Mouse (Mus musculus): ENCODE measurements at regions not wholly inside any gene's neighbourhood (a gene's known extent, or its start where the extent isn't known, plus 50 kb on each side); places are given as distances from the start of the nearest gene placed in this dataset.

DNA sequence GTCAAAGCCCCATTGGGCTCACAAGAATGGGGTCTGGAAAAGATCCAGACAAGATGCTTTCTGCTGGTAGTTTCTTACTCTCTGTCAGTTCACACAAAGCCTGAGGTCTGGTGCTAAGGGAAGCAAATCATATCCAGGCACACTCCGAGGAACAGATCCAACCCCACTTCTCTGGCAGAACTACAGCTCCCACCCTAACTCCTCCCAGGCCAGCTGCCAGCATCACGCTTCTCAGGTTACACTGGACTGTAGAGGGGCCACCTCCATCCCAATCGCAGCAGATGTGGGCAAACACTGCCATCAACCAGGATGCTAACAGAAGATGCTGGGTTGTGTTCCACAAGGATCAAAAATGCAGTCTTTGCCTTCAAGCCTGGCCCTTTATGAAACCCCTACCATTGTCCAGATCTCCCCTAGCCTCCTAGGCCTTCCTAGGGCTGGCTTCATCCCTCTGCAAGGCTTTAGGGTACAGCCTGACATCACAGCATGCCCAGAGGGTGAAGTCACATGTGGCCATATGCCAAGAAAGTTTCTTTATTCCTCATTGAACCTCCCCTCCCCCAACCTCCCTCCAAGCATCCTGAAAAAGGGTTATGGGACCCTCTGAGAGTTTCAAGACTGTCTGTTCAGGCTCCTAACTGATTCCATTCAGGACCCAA is 99.6 kb upstream of the 2610301B20Rik start:
- no peak for DNase-seq (ENCODE audit: low spot score)

DNA sequence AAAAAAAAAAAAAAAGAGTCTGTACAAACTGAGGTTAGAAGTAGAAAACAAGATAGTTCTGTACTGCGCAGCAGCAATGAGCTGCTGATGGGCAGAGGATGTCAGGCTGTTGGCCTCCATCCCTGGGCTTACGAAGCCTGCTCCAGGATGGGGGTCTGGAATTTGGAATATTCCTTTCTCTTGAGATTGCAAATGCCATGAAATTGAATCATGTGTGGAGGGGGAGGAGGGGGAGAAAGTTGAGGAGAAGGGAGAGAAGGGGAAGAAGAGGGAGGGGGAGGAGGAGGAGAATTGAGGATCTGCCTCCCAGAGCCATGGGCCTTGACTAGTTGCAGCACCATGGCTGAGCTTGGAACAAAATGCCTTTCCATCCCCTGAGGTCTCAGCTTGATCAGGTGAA is 87.6 kb upstream of the 2610301B20Rik start:
- DNase-seq (ENCODE audit: low spot score), result no peak

DNA sequence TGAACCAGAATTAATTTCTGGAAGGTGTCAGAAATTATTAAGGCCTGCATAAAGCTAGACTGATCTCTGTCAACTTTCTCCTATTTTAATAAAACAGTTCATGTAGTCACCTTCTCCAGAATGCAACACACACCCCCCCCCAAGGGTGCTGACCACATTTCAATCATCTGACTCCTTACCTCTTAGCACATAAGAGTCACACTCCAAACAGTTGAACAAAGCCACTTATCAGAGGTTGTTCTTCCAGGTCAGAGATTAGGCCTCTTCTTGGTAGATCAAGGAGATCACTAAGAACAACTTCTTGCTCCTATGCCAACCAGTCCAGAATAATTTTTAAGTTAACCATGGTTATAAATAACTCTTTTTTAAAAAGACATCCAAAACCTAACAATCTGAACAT is 86.0 kb upstream of the 2610301B20Rik start:
- DNase-seq (ENCODE audit: low spot score), result peak; percentile 61

DNA sequence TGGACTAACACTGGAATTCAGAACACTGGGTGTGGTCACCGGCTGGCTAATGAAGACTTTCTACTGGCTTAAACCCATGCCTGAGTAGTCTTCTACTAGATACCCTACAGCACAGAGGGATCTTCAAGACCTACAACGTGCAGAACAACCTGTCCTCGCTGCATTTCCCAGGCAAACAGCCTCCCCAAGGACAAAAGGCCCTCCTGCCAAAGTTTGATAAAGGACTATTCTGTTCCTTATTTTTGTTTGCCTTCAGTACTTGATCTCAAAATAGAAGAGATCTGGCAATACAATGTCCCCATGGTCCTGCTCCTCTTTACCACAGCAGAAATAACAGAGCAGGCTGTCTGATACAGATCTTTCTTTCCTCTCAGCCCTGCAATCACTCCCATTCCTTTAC is 85.2 kb upstream of the 2610301B20Rik start:
- no peak for DNase-seq (ENCODE audit: low spot score)

DNA sequence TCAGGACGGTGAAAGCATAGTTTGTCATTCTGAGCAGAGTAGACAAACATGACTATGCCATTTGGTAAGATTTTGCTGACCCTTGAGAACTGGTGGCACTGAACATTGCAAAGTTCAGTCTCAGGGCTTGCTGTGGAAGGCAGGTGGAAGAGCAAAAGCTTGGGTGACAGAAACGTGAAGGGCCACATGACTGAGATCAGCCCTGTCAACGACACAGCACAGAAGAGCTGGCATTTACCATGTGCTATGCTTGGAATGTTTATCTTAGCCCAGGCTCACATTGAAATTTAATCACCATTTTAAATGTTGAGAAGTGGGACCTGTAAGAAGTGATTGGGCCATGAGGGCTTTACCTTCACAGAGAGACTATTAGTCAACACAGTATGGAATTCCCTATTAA is 81.7 kb upstream of the 2610301B20Rik start:
- DNase-seq (ENCODE audit: low spot score), result no peak

DNA sequence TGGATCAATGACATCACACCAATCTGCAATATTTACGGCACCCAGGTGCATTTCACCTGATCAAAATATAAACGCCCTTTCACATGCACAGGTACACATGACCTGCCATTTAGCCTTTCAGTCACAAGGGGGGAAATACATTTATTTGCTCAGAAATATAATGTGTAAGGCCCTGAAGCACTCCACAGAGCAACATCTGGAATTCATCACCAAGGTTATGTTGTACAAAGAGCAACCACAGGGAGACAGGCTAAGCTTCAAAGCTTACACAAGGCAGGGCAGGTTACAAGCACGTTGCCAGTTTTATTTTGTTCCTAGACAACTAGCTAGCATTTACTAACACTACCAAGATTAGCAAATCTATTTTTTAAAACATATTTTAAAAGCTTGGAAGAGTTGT is 79.8 kb upstream of the 2610301B20Rik start:
- no peak for DNase-seq (ENCODE audit: low spot score)

DNA sequence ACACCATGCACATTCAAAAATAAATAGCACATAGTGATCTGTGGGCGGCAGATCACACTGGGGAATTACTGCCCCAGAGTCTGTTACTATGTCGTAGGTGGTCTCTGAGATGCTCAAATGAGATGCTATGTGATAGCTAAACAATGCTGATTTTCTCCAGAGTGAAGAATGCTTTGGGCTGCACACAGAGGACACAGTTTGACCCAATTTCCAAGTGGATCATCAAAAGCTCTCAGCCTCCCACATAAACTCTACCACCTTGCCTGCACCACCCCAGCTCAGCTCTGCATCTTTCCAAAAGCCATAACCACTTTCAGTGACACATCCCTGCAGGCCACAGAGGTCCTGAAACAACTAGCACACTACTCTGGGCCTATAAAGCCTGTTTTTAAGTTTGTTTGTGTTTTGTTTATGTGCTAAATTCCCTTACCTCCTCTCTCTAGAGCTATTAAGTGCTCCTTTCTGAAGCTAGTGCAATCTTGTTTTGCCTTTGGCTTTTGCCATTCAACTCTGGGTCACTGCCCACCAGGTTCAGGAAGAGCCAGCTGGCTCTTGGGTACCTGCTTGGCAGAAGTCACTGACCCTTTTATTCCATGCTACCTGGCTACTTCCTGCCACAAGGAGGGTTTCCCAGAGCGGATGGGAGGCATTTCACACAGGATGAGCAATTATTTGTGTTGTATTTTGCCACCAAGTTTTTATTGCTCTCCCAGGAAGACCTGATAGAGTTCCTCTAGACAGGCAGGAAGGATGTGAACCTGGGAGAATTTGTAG is 73.3 kb upstream of the 2610301B20Rik start:
- DNase-seq (ENCODE audit: low spot score), result no peak

DNA sequence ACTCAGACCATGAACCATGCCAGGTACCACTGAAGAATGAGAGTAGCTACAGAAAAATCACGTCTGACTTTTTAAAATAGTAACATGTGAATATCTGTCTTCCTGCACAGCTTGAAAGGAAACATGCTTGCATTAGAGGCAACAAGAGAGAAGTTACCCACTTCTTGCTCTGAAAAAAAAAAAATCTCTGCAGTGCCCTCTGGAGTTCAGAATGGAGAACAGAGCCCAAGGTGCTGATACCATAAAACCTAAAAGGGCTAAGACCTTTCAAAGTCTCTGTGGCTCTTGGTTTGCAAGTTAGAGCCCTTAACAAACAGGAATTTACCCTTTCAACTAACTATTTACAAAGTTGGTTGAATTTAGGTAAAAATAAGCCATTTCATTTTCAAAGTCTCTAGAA is 69.6 kb upstream of the 2610301B20Rik start:
- DNase-seq (ENCODE audit: low spot score), result peak; percentile 21

DNA sequence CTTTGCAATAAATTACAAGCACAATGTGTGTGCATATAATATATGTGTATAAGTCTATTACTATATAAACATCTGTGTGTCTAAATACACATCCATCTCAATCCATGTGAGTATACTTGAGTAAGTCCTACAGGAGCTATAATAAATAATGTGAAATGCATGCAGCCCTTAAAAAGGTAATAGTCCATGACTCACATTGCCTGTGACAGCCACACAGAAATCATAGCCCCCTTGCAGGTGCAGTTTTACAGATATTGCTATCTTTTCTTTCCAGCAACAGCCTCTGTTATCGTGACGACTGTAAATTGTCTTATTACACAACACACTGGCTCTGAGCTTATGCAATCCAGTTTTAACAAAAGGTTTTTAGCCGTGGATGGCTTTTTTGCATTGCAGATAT is 67.0 kb upstream of the 2610301B20Rik start:
- no peak for DNase-seq (ENCODE audit: low spot score)

DNA sequence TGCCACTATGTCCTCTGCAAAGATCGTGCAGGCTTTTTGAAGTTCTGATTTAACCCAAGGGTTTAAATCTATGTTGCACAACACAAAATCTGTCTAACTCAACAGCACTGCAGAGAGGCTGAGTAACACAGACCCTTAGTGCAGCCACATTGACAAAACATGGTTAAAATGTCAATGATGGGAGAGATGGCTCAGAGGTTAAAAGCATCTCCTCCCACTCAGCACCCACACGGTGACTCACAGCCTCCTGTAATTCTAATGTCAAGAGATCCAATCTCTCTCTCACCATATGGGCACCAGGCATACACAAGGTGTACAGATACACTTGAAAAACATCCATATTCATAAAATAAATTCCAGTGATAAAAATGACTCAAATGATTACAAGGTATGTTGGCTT is 61.4 kb upstream of the 2610301B20Rik start:
- no peak for DNase-seq (ENCODE audit: low spot score)

Data from lung, postnatal 25 days (tissue).